Mouse (Mus musculus) MEL (cell line): ENCODE data around the gene Alad.

Experiments used
- CHD1 ChIP-seq: IDR thresholded peaks from 2 replicates; pipeline ENCODE4 v1.6.1; 2012; ENCODE audit warnings: low read depth, mild to moderate bottlenecking, inconsistent platforms, low read length, improper control_type of control experiment
- CTCF ChIP-seq, 3 experiments: IDR thresholded peaks in 2 of 3; conservative IDR thresholded peaks in 1 of 3; 2 replicates each; pipeline ENCODE4 v1.5.1; 2011 to 2012; ENCODE audit warnings: low read length in 3 of 3, low read depth in 2 of 3, mild to moderate bottlenecking in 2 of 3, improper control_type of control experiment in 1 of 3, inconsistent platforms in 1 of 3, mixed read lengths in 1 of 3, moderate library complexity in 1 of 3; ENCODE audit not compliant: control insufficient read depth in 1 of 3, insufficient read depth in 1 of 3, poor library complexity in 1 of 3, severe bottlenecking in 1 of 3
- GABPA ChIP-seq: IDR thresholded peaks from 2 replicates; pipeline ENCODE4 v1.6.1; 2012; ENCODE audit warnings: low read depth, mild to moderate bottlenecking, inconsistent platforms, low read length, improper control_type of control experiment, moderate library complexity
- SMC3 ChIP-seq: IDR thresholded peaks from 2 replicates; pipeline ENCODE4 v1.6.1; 2011; ENCODE audit warnings: low read depth, low read length, improper control_type of control experiment
- USF1 ChIP-seq: IDR thresholded peaks from 2 replicates; pipeline ENCODE4 v1.6.1; 2014; ENCODE audit warnings: low read depth, mild to moderate bottlenecking, inconsistent platforms, low read length, improper control_type of control experiment, moderate library complexity

GRCm38 (mm10) chr4:62485450-62486161 lies 34.1 kb downstream of the Alad start:
- TF ChIP-seq USF1, result no peak
- no peak for TF ChIP-seq CTCF (IDR thresholded peaks at IDR 0.05 in 2 of 3, conservative IDR thresholded peaks at IDR 0.05 in 1 of 3; ENCODE audit: control insufficient read depth in 1 of 3, insufficient read depth in 1 of 3, low read depth in 2 of 3, low read length in 3 of 3, poor library complexity in 1 of 3, severe bottlenecking in 1 of 3)
- no peak for TF ChIP-seq GABPA
- TF ChIP-seq SMC3, result no peak
- no peak for TF ChIP-seq CHD1
